Mouse (Mus musculus) layer of hippocampus, postnatal 25 days (tissue): ENCODE data around the gene Dgat2. TPM values are rescaled to one million over a fixed set of nuclear protein-coding genes. Genes with fewer than 3 reads are reported as not detected.

ENCODE experiments used
- DNase-seq, 2 experiments: peaks; one replicate each; pipeline ENCODE4 v3.0.0; 2022; ENCODE audit warnings: mixed read lengths in 2 of 2, low spot score in 1 of 2; ENCODE audit errors: extremely low spot score in 1 of 2
- total RNA-seq, 2 experiments: library from RNA; stranded (reverse); gene quantifications; 2 replicates each; pipeline ENCODE4 v1.2.3; 2021

The Dgat2 gene
- total RNA-seq, 2 experiments from 2014 or later, result 100 to 121 TPM

GRCm38 (mm10) chr7:99194511-99194910, 12.0 kb upstream of the Dgat2 start:
- DNase-seq, result no peak

GRCm38 (mm10) chr7:99193926-99194325, 11.4 kb upstream of the Dgat2 start:
- DNase-seq, result no peak

GRCm38 (mm10) chr7:99191411-99191810, 8.9 kb upstream of the Dgat2 start:
- no peak for DNase-seq

- DNase-seq, result no peak
These were observed 7.4 kb upstream of the Dgat2 start for GRCm38 (mm10) chr7:99189885-99190284.

- DNase-seq, result no peak
These were observed 6.1 kb upstream of the Dgat2 start for GRCm38 (mm10) chr7:99188630-99189029.

- no peak for DNase-seq
These were observed 4.9 kb upstream of the Dgat2 start for GRCm38 (mm10) chr7:99187451-99187850.

- no peak for DNase-seq
These were observed 2.9 kb upstream of the Dgat2 start for GRCm38 (mm10) chr7:99185405-99185804.

GRCm38 (mm10) chr7:99183751-99184150, 1.2 kb upstream of the Dgat2 start:
- no peak for DNase-seq

- no peak for DNase-seq
These were observed 694 bp downstream of the Dgat2 start for GRCm38 (mm10) chr7:99181619-99182431.

- DNase-seq, result no peak
These were observed 2.4 kb downstream of the Dgat2 start for GRCm38 (mm10) chr7:99180162-99180561.

- DNase-seq, result no peak
These were observed 3.2 kb downstream of the Dgat2 start for GRCm38 (mm10) chr7:99179271-99179670.

- DNase-seq, result no peak
These were observed 5.1 kb downstream of the Dgat2 start for GRCm38 (mm10) chr7:99177386-99177785.

- no peak for DNase-seq
These were observed 6.9 kb downstream of the Dgat2 start for GRCm38 (mm10) chr7:99175666-99176065.

- no peak for DNase-seq
These were observed 7.4 kb downstream of the Dgat2 start for GRCm38 (mm10) chr7:99175118-99175517.

- DNase-seq, result no peak
These were observed 8.5 kb downstream of the Dgat2 start for GRCm38 (mm10) chr7:99174006-99174405.

- no peak for DNase-seq
These were observed 9.6 kb downstream of the Dgat2 start for GRCm38 (mm10) chr7:99172898-99173297.

GRCm38 (mm10) chr7:99171730-99172463, 10.6 kb downstream of the Dgat2 start:
- DNase-seq, result no peak

GRCm38 (mm10) chr7:99170519-99170918, 12.0 kb downstream of the Dgat2 start:
- DNase-seq, result no peak

GRCm38 (mm10) chr7:99169717-99170403, 12.7 kb downstream of the Dgat2 start:
- DNase-seq, result no peak

- no peak for DNase-seq
These were observed 13.8 kb downstream of the Dgat2 start for GRCm38 (mm10) chr7:99168756-99169155.

- DNase-seq, result no peak
These were observed 14.6 kb downstream of the Dgat2 start for GRCm38 (mm10) chr7:99167939-99168338.
